Mouse (Mus musculus): ENCODE data around the gene Plin4. TPM values are rescaled to one million over a fixed set of nuclear protein-coding genes. Genes with fewer than 3 reads are reported as not detected.

Gene Plin4
- total RNA-seq (2021): 100 to 1,000 TPM; 135 to 136 TPM

DNA sequence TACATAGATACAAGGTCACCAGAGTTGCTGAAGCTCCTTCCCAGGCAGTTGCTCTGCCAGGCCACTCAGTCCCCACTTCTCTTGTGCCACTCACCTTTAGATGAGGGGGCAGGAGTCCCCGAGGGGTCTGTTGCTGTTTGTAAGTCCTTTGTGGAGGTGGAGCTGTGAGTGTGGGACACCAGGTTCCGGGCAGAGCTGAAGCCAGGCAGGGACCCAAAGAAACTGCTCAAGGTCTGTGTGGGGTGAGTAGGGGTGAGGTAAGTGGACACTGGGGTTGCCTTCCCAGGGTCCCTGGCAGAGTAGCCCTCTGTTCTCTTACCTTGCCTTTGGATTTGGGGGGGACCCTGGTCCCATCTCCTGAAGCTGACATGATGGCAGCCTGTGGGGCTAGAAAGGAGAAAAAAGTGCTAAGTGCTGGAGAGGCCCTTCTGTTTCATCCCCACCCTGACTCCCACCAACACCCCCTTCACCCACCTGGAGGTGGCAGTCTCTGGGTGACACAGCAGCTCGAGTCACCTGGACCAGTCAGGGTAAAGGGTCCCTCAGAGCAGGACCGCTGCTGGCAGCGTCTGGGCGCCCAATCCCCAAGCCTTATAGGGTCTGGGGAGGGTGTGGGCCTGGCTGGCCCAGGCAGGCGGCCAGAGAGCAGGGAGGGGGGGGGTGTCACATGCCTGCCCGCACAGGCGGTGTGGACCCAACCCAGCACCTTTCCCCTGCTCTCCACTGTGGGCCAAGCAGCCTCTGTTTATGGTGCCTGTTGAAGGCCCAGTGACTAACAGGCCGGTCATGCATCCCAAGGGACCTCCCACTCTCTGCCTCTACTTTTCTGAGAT is at the start of gene Plin4:
Gene Plin4, minus strand, starts transcription at position 585 of the 833 bp plus-strand sequence.
- intact Hi-C loops (cut with DNase I): loop anchor here (5.0 kb wide), 1 partner anchor 143 kb away; no protein-coding TSS in a partner anchor
- peak; percentile 52 for DNase-seq (ENCODE audit: low spot score)

DNA sequence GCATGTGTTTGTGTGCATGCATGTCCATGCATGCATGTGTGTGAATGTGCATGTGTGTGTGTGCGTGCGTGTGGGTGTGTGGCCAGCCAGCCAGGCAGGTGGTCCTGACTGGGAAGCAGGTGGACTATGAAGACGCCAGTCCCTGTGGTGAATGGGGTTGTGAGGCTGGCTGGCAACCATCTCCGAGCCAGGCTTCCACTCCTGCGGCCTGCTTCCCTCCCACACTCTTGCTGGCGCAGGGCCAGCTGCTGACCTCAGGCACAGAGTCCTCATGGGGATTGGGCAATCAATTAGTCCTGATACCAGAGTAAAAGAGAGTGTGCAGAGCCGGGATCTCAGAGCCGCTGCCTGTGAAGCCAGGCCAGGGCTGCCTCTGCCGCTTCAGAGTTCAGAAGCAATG is 44.0 kb upstream of the Plin4 start:
- DNase-seq (ENCODE audit: low spot score): no peak
- intact Hi-C loops (cut with DNase I): no loop called here

DNA sequence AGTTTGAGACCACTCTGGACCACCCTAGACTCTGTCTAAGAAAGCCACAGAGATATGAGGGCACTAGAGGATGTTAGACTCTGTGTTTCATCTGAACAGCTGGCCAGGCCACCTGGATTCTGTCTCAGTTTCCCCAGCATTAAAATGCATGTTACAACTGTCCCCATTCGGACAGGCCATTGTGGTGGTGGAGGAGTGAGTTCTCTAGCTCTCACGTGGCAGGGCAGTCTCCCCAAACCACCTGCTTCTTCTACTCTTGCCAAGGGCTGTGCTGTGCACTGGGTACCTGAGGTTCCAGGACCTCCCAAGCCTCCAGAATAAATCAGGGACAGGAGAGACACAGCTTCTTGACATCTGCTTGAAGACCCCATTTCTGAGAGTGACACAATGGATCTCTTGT is 40.3 kb upstream of the Plin4 start:
- intact Hi-C loops (cut with DNase I): no loop called here
- DNase-seq (ENCODE audit: low spot score): no peak

DNA sequence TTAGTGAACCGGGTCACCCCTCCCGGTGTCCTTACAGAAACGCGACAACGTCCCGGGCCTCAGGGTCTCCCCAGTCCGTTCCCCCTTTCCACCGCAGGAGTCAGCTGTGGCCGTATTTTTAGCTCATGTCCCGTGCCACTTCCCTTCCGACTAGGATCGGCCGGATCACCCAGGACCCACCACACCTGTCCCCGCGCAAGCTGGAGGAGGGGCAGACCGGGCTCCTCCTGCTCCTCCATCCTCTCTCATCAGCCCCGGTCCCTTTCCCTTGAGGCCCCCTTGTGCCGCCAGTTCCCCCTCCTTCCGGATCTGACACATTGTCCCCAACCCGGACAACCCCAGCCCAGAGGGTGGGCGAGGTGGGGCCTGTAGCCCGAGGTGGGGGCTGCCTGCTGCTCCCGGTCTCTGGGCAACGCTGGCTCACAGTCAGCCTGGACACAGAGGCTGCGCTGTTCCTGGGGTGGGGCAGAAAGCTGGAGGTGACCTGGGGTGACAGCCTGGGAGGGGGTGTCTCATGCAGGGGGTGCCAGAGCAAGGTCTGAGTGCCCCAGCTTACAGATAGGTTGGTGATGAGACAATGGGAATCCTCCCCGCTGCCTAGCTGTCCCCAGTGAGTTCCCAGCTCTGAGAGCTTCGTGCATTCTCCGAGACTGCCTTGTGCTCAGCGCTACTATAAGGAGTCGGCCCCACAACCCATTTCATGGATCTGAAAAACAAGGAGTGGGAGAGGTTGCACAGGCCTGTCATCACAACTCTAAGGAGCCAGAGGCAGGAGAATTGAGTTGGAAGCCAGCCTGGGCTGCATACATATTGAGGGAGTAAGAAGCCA is 39.4 kb upstream of the Plin4 start:
- intact Hi-C loops (cut with DNase I): no loop called here
- DNase-seq (ENCODE audit: low spot score): no peak

DNA sequence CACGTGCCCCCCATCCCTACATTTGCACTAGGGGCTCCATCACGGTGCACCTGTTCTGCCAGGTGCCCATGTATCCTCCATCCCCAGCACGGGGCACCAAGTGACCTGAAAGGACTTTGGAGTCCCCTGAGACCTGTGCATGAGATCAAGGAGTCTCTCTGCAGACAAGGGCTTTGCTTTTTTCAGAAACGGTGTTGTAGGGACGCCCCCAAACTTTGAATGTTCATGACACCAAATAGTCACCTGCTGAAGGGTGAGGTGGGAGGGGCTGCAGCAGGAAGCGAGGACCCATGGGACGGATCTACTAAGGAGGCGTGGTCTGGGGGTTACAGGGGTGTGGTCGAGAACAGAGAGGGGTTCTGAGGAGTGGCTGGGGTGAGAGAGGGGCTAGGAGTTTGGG is 38.7 kb upstream of the Plin4 start:
- DNase-seq (ENCODE audit: low spot score): no peak
- intact Hi-C loops (cut with DNase I): no loop called here

DNA sequence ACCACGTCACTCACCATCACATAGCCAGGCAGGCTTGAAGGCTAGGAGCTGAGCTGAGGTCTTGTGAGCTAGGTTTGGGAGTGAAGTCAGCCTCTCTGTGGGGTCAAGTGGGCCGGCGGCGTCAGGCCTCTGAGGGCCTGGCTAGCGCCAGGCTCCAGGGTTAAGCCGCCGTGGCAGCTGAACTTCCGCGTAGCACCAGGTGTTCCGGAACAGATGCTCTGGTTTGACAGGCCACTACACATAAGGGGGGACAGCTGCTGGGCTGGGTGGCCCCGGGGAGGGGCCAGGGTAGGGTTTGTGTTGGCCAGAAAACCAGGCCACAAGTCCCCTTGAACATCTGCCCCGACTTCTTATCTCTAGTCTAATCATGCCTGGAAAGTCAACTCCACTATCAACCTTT is 37.8 kb upstream of the Plin4 start:
- intact Hi-C loops (cut with DNase I): no loop called here
- DNase-seq (ENCODE audit: low spot score): no peak

DNA sequence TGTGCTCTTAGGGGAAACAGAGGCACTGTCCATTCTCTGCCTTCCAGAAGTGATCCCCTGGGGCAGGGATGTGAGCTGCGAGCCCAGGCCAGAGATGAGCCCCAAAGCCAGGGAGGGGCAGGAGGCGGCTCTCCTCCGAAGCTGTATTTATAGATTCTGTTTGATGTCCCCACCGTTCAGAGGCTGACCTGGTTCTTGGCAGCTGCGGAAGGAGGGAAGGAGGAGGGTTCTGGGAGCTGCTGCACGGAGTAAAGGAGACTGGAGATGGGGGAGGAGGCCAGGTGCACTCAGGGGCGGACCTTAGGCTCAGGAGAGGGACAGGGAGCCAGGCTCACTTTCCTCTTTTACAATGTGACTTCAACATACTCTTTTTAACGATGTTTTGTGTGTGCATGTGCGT is 36.5 kb upstream of the Plin4 start:
- intact Hi-C loops (cut with DNase I): no loop called here
- DNase-seq (ENCODE audit: low spot score): no peak

DNA sequence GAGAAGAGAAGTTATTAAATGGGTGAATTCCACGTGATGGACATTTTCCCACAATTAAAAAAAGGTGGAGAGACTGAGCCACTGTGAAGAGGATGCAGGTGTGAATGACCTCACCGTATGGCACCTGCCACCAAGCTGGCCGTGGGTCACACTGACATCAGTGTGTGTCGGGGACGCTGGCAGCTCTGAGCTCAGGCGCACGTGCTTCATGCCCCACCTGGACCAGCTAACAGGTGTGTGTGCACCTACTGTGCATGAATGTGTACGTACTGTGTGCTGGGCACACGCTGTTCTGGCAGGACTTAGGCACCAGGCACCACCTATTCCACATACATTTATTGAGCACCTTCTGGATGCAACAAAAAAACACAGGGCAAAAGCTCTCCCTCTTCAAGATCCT is 34.9 kb upstream of the Plin4 start:
- intact Hi-C loops (cut with DNase I): no loop called here
- DNase-seq (ENCODE audit: low spot score): no peak

DNA sequence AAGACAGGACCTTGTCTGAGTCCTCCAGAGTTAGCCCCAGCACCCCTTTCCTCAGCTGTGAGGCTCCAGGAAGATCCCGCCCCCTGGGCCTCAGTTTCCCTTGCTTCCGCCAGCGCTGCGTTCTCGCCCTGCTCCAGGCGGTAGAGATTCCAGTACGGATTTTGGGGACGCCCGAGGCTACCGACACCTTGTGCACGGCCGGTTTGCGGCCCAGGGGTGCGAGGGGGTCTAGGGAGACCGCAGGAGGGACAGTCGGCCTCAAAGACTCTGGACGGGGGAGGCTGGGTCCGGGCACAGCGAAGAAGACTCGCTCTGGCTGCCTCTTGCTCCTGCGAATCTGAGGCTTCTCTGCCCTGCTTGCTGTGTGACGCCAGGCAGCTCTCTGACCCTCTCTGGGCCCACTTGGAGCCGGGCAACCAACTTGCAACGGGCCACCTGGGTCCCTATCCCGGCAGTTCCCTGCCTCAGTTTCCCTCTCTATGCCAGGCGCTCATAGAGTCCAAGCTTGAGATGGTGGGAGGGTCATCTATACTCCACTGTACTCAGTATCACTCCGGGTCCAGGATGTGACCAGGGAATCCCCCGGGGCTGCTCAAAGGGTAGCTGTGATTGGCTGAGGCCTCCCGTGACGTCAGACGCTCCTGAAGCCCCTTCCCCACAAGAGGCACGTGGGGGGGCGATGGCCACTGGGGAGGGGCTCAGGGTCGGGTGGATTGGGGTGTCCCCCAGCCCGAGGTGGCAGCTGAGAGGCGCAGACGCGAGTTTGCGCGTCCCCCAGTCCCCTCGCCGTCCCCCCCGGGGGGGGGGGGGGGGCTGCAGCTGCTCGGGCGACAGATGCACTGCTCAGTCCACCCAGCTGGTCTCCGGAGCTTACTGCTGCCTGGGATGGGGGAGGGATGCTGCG is 32.4 kb upstream of the Plin4 start:
- intact Hi-C loops (cut with DNase I): loop anchor here (2.0 kb wide), 1 partner anchor 19 kb away; no protein-coding TSS in a partner anchor
- no peak for DNase-seq (ENCODE audit: low spot score)

DNA sequence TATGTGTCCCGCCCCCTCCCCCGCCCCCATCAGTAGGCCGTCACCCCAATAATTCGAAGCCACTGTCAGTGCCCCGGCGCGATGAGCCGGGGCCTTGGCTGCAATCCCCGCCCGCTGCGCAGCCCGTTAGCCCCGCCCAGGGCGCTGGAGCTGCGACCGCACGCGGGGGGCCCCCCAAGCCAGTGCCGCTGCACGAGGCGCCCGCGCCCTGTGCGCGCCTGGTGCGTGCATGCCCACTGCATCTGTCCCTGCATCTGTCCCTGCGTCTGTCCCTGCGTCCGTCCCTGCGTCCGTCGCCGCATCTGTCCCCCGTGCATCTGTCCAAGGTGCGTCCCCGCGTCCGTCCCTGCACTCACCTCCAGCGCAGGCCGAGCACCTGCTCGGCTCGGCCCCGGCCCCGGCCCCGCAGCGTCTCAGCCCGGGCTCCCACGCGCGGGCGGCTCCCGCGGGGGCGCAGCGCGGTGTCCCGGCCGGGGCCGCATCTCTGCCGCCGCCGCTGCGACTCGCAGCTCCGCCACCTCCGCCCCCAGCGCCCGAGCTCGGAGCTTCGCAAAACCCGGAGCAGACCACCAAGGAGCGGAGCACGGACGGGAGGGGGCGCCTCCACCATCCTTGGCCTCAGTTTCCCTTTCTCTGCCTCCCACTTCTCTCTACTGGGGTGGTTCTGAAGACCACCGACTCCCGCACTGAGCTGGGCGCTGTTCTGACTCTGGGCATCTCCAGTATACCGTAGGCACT is 30.4 kb upstream of the Plin4 start, which contains the start of gene Sema6b:
Gene Sema6b, minus strand, starts transcription at position 486 of the 738 bp plus-strand sequence.
- DNase-seq (ENCODE audit: low spot score): no peak
- intact Hi-C loops (cut with DNase I): loop anchor here (2.0 kb wide), 1 partner anchor 21 kb away; no protein-coding TSS in a partner anchor

DNA sequence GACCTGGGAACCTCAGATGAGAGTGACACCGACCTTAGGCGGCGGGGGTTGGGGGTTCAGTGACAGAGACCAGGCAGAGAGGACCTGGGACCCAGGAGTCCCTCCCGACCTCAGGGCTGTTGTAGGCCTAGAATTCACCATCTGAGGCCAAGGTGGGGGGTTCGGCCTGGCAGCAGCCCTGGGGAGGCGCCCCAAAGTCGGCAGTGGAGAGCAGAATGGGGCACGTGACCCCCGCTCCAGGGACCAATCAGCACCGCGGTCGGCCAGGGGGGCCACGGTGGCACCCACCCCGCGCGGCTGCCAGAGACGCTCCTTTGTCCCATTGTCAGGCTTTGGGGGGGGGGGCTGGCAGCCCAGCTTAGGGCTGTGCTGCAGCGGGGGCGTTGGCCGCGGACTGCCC is 29.8 kb upstream of the Plin4 start:
- intact Hi-C loops (cut with DNase I): no loop called here
- DNase-seq (ENCODE audit: low spot score): no peak

DNA sequence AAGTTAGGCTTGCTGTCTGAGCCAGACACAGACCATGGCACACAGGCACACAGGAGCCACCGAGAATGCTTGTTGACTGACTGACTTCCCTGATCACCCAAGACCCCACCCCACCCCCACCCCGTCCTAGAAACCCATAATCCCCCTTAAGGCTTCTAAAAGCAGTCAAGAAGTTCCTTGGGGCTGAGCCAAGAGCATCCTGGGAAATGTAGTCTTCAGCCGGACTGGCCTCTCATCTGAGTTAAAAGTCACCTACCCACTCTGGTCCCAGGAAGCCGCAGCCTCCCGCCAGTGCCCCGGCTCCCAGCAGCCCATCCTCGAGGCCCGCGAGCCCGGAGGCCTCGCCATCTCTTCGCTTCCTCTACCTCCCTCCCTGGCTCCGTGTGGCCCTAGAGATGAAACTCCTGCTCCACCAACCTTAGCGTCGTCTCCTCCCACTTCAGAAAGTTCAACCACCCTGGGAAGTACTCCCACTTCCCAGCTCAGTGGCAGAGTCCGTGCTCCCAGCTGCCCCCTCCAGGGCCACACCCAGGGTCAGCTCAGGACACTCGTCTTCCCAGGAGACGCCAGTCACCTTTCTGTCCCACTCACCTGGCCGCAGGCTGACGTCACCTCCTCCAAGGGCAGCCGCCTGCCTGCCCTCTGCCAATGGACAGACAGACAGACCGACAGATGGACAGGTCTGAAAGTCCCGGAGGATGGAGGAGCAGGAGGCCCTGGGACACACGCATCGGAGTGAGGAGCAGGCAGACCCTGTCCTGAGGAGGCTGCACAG is 28.4 kb upstream of the Plin4 start:
- DNase-seq (ENCODE audit: low spot score): no peak
- intact Hi-C loops (cut with DNase I): no loop called here

DNA sequence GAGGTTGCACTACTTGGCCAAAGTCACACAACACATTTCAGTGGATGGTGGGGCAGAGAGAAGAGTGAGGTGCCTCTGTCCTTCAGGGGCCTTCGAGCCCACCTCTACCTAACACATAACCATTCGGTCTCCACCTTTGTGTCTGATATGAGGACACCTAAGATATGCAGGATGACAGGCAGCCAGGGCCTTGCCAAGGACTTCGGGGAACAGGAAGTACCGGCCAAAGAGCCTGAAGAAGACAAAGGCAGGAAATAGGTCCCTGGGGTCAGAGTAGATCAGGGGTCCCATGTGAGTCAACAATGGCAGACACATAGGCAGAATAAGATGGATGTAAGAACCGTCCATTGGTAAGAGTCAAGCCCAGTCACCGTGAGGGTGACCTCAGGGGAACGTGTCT is 27.0 kb upstream of the Plin4 start:
- DNase-seq (ENCODE audit: low spot score): no peak
- intact Hi-C loops (cut with DNase I): no loop called here

DNA sequence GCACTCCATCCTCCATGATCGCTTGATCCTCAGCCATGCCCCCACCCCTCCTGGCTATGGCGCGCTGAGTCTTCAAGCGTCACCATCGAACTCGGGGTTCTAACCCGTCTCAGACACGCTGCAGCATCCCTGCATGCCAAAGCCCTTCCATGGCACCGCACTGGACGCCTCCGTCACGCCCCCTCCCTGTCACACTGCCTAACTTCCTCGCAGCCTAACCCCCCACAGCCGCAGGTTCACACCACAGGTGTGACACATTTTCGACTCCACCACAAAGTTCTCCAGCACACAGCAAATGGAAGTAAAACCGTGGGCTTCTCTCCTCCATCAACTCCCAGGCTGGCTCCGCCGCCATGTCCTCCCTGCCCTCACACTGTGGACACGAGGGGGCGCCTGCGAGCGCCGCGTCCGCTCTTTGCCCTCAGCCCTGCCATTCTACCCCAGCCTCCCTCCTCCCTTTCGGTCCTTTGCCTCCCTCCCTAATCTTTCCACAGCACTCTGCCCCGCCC is 24.9 kb upstream of the Plin4 start:
- intact Hi-C loops (cut with DNase I): loop anchor here (5.0 kb wide), 1 partner anchor 218 kb away; no protein-coding TSS in a partner anchor
- no peak for DNase-seq (ENCODE audit: low spot score)

DNA sequence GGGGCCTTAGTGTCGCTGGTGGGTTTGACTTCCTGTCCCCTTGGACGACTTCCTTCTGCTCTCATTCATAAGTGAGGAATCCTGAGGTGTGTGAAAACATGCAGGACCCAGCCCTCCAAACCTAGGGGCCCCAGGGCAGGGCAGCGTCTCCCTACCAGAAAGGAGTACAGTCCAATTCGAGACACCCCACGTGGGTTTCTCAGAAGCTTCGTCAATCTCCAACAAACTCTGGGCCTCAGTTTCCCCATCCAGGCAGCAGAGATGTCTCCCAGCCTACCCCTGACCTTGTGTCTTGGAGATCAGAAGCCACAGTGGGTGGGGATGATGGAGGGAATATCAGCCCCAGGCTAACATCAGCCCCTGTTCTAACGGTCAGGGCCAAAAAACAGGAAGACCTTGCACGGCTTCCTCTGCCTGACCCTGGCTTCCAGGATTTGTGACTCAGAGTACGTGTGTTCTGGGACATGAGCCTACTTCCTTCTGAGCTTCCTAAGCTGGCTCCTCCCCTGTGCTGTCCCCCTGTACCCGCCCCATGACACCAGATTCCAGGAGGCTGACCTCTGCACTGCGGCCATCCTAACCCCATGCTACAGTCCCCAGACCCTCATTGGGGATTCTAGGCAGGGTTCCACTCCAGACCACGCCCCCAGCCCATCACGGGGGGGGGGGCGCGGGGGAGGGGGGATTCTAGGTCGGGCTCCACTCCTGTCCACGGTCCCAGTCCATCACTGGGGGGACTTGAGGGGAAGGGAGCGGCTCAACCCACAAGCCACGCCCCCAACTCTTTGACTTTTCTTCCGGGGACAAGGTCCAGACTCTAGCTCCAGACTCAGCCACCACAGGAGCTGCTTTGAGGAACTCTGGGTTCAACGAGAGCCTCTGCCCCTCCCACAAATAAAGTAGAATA is 24.1 kb upstream of the Plin4 start:
- intact Hi-C loops (cut with DNase I): loop anchor here (2.0 to 5.0 kb wide), 2 partner anchors 121 to 219 kb away; no protein-coding TSS in a partner anchor
- DNase-seq (ENCODE audit: low spot score): peak; percentile 81

DNA sequence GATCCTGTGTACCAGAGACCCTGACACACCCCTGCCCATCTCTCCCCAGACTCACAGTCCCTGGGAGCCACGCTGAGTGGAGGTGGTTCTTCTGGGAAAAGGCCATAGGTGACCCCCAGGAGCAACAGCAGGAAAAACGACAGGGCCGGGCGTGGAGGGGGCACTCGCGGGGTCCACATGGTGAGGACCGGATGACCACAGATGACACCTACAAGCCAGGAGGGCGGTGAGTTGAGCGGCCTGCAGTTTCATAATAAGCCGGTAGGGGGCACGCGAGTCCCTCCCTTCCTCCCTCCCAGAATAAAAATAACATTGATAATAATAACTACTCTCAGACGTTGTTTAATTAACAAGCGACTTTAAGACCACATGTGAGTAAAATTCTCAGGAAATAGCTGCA is 23.1 kb upstream of the Plin4 start:
- intact Hi-C loops (cut with DNase I): loop anchor here (1.0 to 5.0 kb wide), 3 partner anchors 27 to 220 kb away; no protein-coding TSS in a partner anchor

DNA sequence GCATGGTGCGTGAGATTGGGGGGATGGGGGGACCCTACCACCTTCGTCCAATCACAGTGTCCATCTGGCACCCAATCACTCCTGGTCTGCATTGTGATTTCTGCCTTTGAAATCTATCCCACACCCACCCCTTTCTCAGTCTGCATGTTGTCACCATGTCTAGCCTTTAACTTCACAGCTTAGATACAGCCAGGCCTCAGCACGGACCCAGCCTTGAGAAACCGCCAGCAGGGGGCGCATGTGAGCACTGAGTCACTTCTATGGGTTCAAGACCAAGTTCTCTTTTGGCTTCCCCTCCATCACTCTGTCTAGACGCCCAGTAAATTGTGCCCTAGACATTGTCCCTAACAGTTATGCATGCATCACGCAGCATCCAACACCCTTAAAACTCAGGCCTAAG is 22.2 kb upstream of the Plin4 start:
- no peak for DNase-seq (ENCODE audit: low spot score)
- intact Hi-C loops (cut with DNase I): loop anchor here (1.0 to 5.0 kb wide), 3 partner anchors 27 to 220 kb away; no protein-coding TSS in a partner anchor

More for the DNA sequence above, 23.1 kb upstream of the Plin4 start:
- DNase-seq (ENCODE audit: low spot score): no peak

Data from heart, postnatal 25 days (tissue).